Mouse (Mus musculus) liver, embryonic 14.5 days (tissue): ENCODE measurements around the gene Nynrin. TPM values are rescaled to one million over a fixed set of nuclear protein-coding genes. Genes with fewer than 3 reads are reported as not detected.
A peak's percentile ranks its signal among the peaks of the same experiment; 100 is the strongest.

Experiments used
- ATAC-seq: fragments of 200-750 bp; cut with Nextera tagmentation; 2 replicates; pipeline ENCODE4 v1.8.0; 2017; ENCODE audit warnings: moderate number of reproducible peaks, mild to moderate bottlenecking, moderate library complexity; ENCODE audit not compliant: insufficient read depth
- DNase-seq, 3 experiments: peaks; one replicate each; pipeline ENCODE4 v3.0.0-alpha.2; 2012 to 2013; ENCODE audit warnings: low read depth in 3 of 3, low spot score in 3 of 3
- H3K27ac ChIP-seq: fragments of 300-500 bp; sonication (generic); 2 replicates; pipeline ENCODE4 v1.5.1; 2014; ENCODE audit warnings: moderate library complexity, mild to moderate bottlenecking, control low read depth, inconsistent platforms
- H3K27me3 ChIP-seq: fragments of 300-500 bp; sonication (generic); 2 replicates; pipeline ENCODE4 v1.6.1; 2014; ENCODE audit warnings: mild to moderate bottlenecking, low read length, moderate library complexity; ENCODE audit not compliant: control insufficient read depth, insufficient read depth
- H3K36me3 ChIP-seq: fragments of 300-500 bp; sonication (generic); replicated peaks from 2 replicates; pipeline ENCODE4 v1.6.1; 2014; ENCODE audit warnings: low read depth; ENCODE audit not compliant: control insufficient read depth, insufficient read depth
- H3K4me1 ChIP-seq, 2 experiments: fragments of 200-500 bp in 1 of 2; fragments of 300-500 bp in 1 of 2; sonication (generic) in 1 of 2; replicated peaks; 2 replicates each; pipeline ENCODE4 v1.6.1; 2012 to 2014; ENCODE audit warnings: antibody characterized with exemption in 1 of 2, inconsistent platforms in 1 of 2, low read length in 1 of 2; ENCODE audit not compliant: control insufficient read depth in 2 of 2, insufficient read depth in 2 of 2
- H3K4me2 ChIP-seq: fragments of 300-500 bp; sonication (generic); 2 replicates; pipeline ENCODE4 v1.6.1; 2014; ENCODE audit warnings: low read depth, mild to moderate bottlenecking, control low read depth, moderate library complexity
- H3K4me3 ChIP-seq, 2 experiments: fragments of 200-500 bp in 1 of 2; fragments of 300-500 bp in 1 of 2; sonication (generic) in 1 of 2; 2 replicates each; pipeline ENCODE4 v1.5.1; 2012 to 2014; ENCODE audit warnings: low read depth in 2 of 2, low read length in 2 of 2, mild to moderate bottlenecking in 2 of 2, control low read depth in 1 of 2, inconsistent platforms in 1 of 2, moderate library complexity in 1 of 2; ENCODE audit not compliant: insufficient read depth in 1 of 2
- H3K9ac ChIP-seq: fragments of 300-500 bp; sonication (generic); replicated peaks from 2 replicates; pipeline ENCODE4 v1.6.1; 2014; ENCODE audit warnings: mild to moderate bottlenecking, control low read depth, moderate library complexity
- H3K9me3 ChIP-seq: fragments of 300-500 bp; sonication (generic); 2 replicates; pipeline ENCODE4 v1.6.1; 2016; ENCODE audit warnings: low read length, mixed read lengths; ENCODE audit not compliant: control insufficient read depth
- CTCF ChIP-seq: IDR thresholded peaks from 2 replicates; pipeline ENCODE4 v1.5.1; 2016; ENCODE audit warnings: antibody characterized with exemption, low read depth, control low read depth
- EP300 ChIP-seq: IDR thresholded peaks from 2 replicates; pipeline ENCODE4 v1.6.1; 2016; ENCODE audit warnings: antibody characterized with exemption, low read depth
- WGBS: fragments of 180-500 bp; shearing (Covaris S2); extraction: QIAGEN DNeasy Blood & Tissue Kit; methylation state at CpG from one replicate; pipeline ENCODE4 v1.1.7; 2014; ENCODE audit not compliant: insufficient replicate concordance; 5-methylcytosine and 5-hydroxymethylcytosine counted together
- polyA plus RNA-seq, 2 experiments: library from polyadenylated mRNA; depleted of rRNA in 1 of 2; stranded (reverse) in 1 of 2; unstranded in 1 of 2; fragments of >200 nt; fragmentation: Nextera tagmentation in 1 of 2; extraction: Ambion mirVana in 1 of 2; gene quantifications; 2 replicates each; pipeline versions ENCODE4 v1.2.1 to v1.2.3; 2012 to 2014

Nynrin gene
- polyA plus RNA-seq, 2 experiments: 1.4 to 1.7 TPM

GRCm38 (mm10) chr14:55863773-55864172, 10.0 kb downstream of the Nynrin start:
- H3K4me1 ChIP-seq: peaks cover 0 to 11% of the 10 kb centered on the region in 2 experiments; a peak in 2 of 4 replicates
- ATAC-seq (0 out of 2 replicates have a peak, but pooled peaks have one; percentile 39), DNase-seq (no peak)
- TF ChIP-seq EP300 (no peak), CTCF (peak; percentile 96)
- H3K36me3 ChIP-seq: no peaks in the 10 kb centered on the region; the same call in 1 of the 2 replicates
- H3K9me3 ChIP-seq: no peaks in the 10 kb centered on the region
- H3K4me2 ChIP-seq: no peak overlapping the region
- no peak overlapping the region for H3K9ac ChIP-seq
- H3K27ac ChIP-seq: no peak overlapping the region
- no peaks in the 10 kb centered on the region for H3K27me3 ChIP-seq
- 43% methylated on average over 7 of the region's 7 CpGs for WGBS
- no peak overlapping the region for H3K4me3 ChIP-seq

GRCm38 (mm10) chr14:55866962-55867361, 13.2 kb downstream of the Nynrin start:
- H3K4me3 ChIP-seq: no peak overlapping the region
- no peaks in the 10 kb centered on the region for H3K4me1 ChIP-seq
- no peak overlapping the region for H3K4me2 ChIP-seq
- no peak overlapping the region for H3K27ac ChIP-seq
- TF ChIP-seq CTCF: peak; percentile 80
- TF ChIP-seq EP300: no peak
- ATAC-seq (no peak), DNase-seq (no peak)
- 30% methylated on average over 4 of the region's 4 CpGs for WGBS
- no peaks in the 10 kb centered on the region for H3K9me3 ChIP-seq
- H3K27me3 ChIP-seq: no peaks in the 10 kb centered on the region
- no peak overlapping the region for H3K9ac ChIP-seq
- no peaks in the 10 kb centered on the region; the same call in 1 of the 2 replicates for H3K36me3 ChIP-seq

- TF ChIP-seq CTCF (no peak), EP300 (no peak)
- no peaks in the 10 kb centered on the region; the same call in 1 of the 2 replicates for H3K36me3 ChIP-seq
- ATAC-seq: no peak
Observed at GRCm38 (mm10) chr14:55868230-55869026, 14.6 kb downstream of the Nynrin start.

GRCm38 (mm10) chr14:55869538-55869937, 15.7 kb downstream of the Nynrin start:
- Histone ChIP-seq H3K27me3 (no peaks in the 10 kb centered on the region), H3K36me3 (no peaks in the 10 kb centered on the region; the same call in 1 of the 2 replicates), H3K4me1 (0 out of 4 replicates have a peak, but pooled peaks cover 0 to 2% of the 10 kb centered on the region in 2 experiments), H3K9me3 (no peaks in the 10 kb centered on the region), H3K4me3 (no peak overlapping the region), H3K27ac (no peak overlapping the region), H3K9ac (no peak overlapping the region), H3K4me2 (no peak overlapping the region)
- no peak for ATAC-seq
- no peak for DNase-seq
- 78% methylated on average over 6 of the region's 6 CpGs for WGBS
- TF ChIP-seq EP300 (no peak), CTCF (no peak)

More at GRCm38 (mm10) chr14:55868230-55869026, 14.6 kb downstream of the Nynrin start:
- Histone ChIP-seq H3K4me1 (no peaks in the 10 kb centered on the region), H3K4me3 (no peak overlapping the region), H3K9me3 (no peaks in the 10 kb centered on the region), H3K9ac (no peak overlapping the region), H3K4me2 (no peak overlapping the region), H3K27ac (no peak overlapping the region), H3K27me3 (no peaks in the 10 kb centered on the region)
- no peak for DNase-seq
- 77% methylated on average over 14 of the region's 14 CpGs for WGBS

GRCm38 (mm10) chr14:55872039-55872438, 18.2 kb downstream of the Nynrin start:
- no peak for ATAC-seq
- 74% methylated on average over 12 of the region's 12 CpGs for WGBS
- H3K4me1 ChIP-seq: peaks cover 0 to 2% of the 10 kb centered on the region in 2 experiments; a peak in 1 of 4 replicates
- DNase-seq: no peak
- TF ChIP-seq EP300: no peak
- TF ChIP-seq CTCF: no peak
- no peak overlapping the region for H3K9ac ChIP-seq
- H3K27me3 ChIP-seq: no peaks in the 10 kb centered on the region
- H3K36me3 ChIP-seq: no peaks in the 10 kb centered on the region
- H3K4me3 ChIP-seq: no peak overlapping the region
- H3K9me3 ChIP-seq: no peaks in the 10 kb centered on the region
- H3K4me2 ChIP-seq: no peak overlapping the region
- H3K27ac ChIP-seq: no peak overlapping the region
